Mouse (Mus musculus) stomach, embryonic 16.5 days (tissue): ENCODE measurements around the gene A730061H03Rik. TPM values are rescaled to one million over a fixed set of nuclear protein-coding genes. Genes with fewer than 3 reads are reported as not detected.
A peak's percentile ranks its signal among the peaks of the same experiment; 100 is the strongest.

Experiments used
- ATAC-seq: fragments of 200-750 bp; cut with Nextera tagmentation; 2 replicates; pipeline ENCODE4 v1.8.0; 2017; ENCODE audit warnings: moderate number of reproducible peaks, moderate TSS enrichment; ENCODE audit not compliant: insufficient read depth, low FRiP score
- H3K27ac ChIP-seq: fragments of 300-500 bp; sonication (generic); 2 replicates; pipeline ENCODE4 v1.5.1; 2014; ENCODE audit warnings: low read length
- H3K27me3 ChIP-seq: fragments of 300-500 bp; sonication (generic); 2 replicates; pipeline ENCODE4 v1.6.1; 2014; ENCODE audit warnings: low read length, control low read depth, mixed read lengths; ENCODE audit not compliant: control insufficient read depth, insufficient read depth
- H3K36me3 ChIP-seq: fragments of 300-500 bp; sonication (generic); 2 replicates; pipeline ENCODE4 v1.6.1; 2014; ENCODE audit warnings: low read length; ENCODE audit not compliant: control insufficient read depth, insufficient read depth
- H3K4me1 ChIP-seq: fragments of 300-500 bp; sonication (generic); 2 replicates; pipeline ENCODE4 v1.6.1; 2014; ENCODE audit warnings: low read length, control low read depth, mixed read lengths; ENCODE audit not compliant: control insufficient read depth, insufficient read depth
- H3K4me2 ChIP-seq: fragments of 300-500 bp; sonication (generic); 2 replicates; pipeline ENCODE4 v1.6.1; 2014; ENCODE audit warnings: low read depth, low read length, mixed read lengths
- H3K4me3 ChIP-seq: fragments of 300-500 bp; sonication (generic); replicated peaks from 2 replicates; pipeline ENCODE4 v1.5.1; 2014; ENCODE audit warnings: mild to moderate bottlenecking, low read length
- H3K9ac ChIP-seq: fragments of 300-500 bp; sonication (generic); 2 replicates; pipeline ENCODE4 v1.6.1; 2014; ENCODE audit warnings: low read length
- H3K9me3 ChIP-seq: fragments of 300-500 bp; sonication (generic); replicated peaks from 2 replicates; pipeline ENCODE4 v1.6.1; 2016; ENCODE audit warnings: low read length, control low read depth; ENCODE audit not compliant: control insufficient read depth
- WGBS: fragments of 180-500 bp; shearing (Covaris S2); extraction: QIAGEN DNeasy Blood & Tissue Kit; methylation state at CpG from one replicate; pipeline ENCODE4 v1.1.7; 2014; 5-methylcytosine and 5-hydroxymethylcytosine counted together
- polyA plus RNA-seq: library from polyadenylated mRNA; unstranded; fragments of >200 nt; fragmentation: Nextera tagmentation; extraction: Ambion mirVana; gene quantifications from 2 replicates; pipeline ENCODE4 v1.2.1, GENCODE M21; 2015

Gene A730061H03Rik
- polyA plus RNA-seq, 1 experiment from 2014 or later = 1.2 TPM

DNA sequence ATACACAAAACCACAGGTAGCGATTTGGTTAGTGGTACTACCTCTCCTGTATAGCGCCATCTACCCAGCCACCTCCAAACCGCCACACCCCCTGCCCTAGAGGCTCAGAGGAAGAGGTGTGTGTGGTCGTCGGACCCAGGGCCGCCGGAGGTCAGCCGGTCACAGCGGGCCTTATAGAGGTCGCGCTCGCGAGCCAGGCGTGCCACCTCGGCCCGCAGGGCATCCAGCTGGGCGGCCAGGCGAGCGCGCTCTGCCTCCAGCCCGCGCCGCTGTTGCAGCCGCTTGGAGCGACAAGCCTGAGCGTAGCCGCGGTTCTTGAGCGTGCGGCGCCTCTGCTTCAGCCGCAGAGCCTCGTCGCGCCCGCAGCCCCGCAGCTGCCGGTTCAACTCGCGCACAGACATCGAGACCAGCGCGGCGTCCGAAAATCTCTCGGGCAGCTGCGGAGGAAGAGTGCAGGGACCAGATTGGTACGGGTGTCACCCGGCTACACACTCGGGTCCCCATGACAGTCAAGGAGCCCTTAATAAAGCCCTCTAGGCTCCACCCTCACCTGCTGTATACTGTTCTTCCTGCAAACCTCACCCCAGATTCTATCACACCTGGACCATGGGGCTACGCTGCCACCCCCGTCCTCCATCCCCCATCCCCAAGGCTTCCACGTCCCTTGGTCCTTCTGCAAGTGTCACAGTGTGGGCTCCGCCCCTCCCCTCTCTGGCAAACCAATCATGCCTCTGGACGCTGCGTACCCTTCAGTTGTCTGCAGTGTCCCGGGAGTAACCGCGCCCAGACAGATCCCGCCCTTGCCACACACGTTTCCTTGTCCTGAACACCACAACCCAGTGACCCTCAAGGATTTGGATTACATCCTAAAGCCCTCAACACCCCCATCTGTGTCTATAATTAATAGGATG, 39.5 kb downstream of the A730061H03Rik start:
- WGBS = under 1% methylated on average over 61 of the region's 61 CpGs
- Histone ChIP-seq H3K4me1 (no peaks in the 10 kb centered on the region), H3K4me2 (peak overlapping the region; percentile 89), H3K9me3 (no peaks in the 10 kb centered on the region), H3K4me3 (peak overlapping the region; percentile 52), H3K27ac (no peak overlapping the region), H3K36me3 (no peaks in the 10 kb centered on the region), H3K9ac (peak overlapping the region; percentile 65), H3K27me3 (peaks cover 19% of the 10 kb centered on the region)
- peak; percentile 44 for ATAC-seq

DNA sequence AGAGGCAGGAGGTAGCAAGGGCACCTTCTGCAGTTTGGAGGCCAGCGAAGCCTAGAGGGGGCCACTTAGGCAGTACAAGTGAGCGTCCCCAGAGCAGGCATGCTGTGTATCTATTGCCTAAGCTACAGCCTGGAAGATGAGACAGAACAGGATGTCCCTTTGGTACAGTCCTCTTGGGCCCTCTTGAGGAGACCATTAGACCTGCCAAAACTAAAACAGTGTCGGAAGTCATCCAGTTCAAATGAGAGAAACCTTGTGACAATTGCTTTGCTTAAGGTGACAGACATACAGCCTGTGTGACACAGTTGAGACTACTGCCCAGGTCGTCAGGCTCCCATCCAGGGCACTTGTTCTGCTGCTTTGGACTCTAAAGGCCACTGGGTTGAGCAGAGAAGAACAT, 40.6 kb downstream of the A730061H03Rik start:
- Histone ChIP-seq H3K36me3 (no peaks in the 10 kb centered on the region), H3K9me3 (no peaks in the 10 kb centered on the region), H3K4me2 (no peak overlapping the region), H3K9ac (no peak overlapping the region), H3K4me3 (no peak overlapping the region), H3K4me1 (no peaks in the 10 kb centered on the region), H3K27me3 (peaks cover 19% of the 10 kb centered on the region), H3K27ac (no peak overlapping the region)
- 74% methylated on average over 4 of the region's 4 CpGs for WGBS
- ATAC-seq = no peak

DNA sequence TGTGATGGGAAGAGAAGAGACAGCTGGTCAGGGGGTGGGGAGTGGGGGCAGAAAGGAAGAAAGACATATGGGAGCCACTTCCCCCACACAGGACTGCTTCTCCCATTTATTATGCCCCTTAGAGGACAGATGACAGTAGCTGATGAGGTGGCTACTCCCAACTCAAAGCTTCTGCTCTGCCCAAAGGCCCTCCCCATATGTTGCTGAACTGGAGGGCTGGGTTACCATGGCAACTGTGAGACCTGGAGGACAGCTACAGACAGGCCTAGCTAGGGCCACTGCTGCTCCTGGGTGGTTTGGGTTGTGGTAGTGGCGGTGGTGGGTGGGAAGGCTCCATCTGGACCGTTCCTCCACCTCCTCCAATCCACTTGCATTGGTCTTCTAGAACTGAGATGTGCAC, 41.3 kb downstream of the A730061H03Rik start:
- peaks cover 19% of the 10 kb centered on the region for H3K27me3 ChIP-seq
- WGBS = 80% methylated on average over 2 of the region's 2 CpGs

DNA sequence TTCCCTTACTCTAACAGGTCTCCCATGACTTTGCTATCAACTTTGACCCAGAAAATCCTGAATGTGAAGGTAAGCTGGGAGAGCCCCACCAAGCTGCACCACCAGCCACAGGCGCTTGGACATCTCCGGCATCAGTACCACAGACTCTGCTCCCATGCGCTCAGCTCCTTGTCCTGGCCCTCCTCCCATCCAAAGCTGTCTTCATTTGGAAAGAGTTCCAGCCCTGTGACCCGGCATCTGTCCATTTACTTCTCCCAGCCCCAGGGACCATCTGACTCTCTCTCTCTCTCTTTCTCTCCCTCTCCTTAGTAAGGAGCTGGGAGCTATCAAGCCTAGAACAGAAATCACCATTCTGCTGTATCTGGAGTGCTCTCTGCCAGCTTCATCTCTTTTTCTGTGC, 44.4 kb downstream of the A730061H03Rik start:
- WGBS = 84% methylated on average over 4 of the region's 4 CpGs
- no peaks in the 10 kb centered on the region for H3K9me3 ChIP-seq

More for the DNA sequence above, 41.3 kb downstream of the A730061H03Rik start:
- H3K4me1 ChIP-seq = no peaks in the 10 kb centered on the region
- H3K36me3 ChIP-seq = no peaks in the 10 kb centered on the region
- no peak overlapping the region for H3K4me2 ChIP-seq
- H3K27ac ChIP-seq = no peak overlapping the region
- no peak for ATAC-seq
- H3K9ac ChIP-seq = no peak overlapping the region
- H3K9me3 ChIP-seq = no peaks in the 10 kb centered on the region
- no peak overlapping the region for H3K4me3 ChIP-seq

DNA sequence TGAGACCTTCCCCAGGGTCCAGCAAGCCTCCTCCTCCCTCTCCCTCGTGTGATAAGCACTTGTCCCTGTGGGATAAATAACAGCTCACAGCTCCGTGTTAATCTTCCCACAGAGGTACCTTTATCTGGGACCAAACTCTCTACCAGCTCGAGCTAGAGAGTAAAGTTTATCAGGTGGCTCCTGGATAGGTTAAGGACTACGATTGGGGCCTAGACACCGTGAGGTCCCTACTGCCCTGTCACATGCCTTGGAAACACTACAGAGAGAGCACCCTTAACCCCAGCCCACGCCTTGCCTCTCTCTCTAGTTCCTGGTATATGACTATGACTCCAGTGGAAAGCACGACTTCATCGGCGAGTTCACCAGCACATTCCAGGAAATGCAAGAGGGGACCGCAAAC, 46.3 kb downstream of the A730061H03Rik start:
- WGBS = 61% methylated on average over 10 of the region's 10 CpGs
- no peak for ATAC-seq
- Histone ChIP-seq H3K9ac (no peak overlapping the region), H3K4me3 (no peak overlapping the region), H3K9me3 (no peaks in the 10 kb centered on the region), H3K27me3 (peaks cover 10% of the 10 kb centered on the region), H3K36me3 (no peaks in the 10 kb centered on the region), H3K4me1 (peaks cover 5% of the 10 kb centered on the region; the same call in 1 of the 2 replicates), H3K27ac (no peak overlapping the region), H3K4me2 (no peak overlapping the region)

More for the DNA sequence above, 44.4 kb downstream of the A730061H03Rik start:
- Histone ChIP-seq H3K9ac (no peak overlapping the region), H3K4me2 (no peak overlapping the region), H3K4me3 (no peak overlapping the region), H3K36me3 (no peaks in the 10 kb centered on the region), H3K27me3 (peaks cover 14% of the 10 kb centered on the region), H3K4me1 (0 out of 2 replicates have a peak, but pooled peaks cover 2% of the 10 kb centered on the region), H3K27ac (no peak overlapping the region)
- ATAC-seq = no peak

DNA sequence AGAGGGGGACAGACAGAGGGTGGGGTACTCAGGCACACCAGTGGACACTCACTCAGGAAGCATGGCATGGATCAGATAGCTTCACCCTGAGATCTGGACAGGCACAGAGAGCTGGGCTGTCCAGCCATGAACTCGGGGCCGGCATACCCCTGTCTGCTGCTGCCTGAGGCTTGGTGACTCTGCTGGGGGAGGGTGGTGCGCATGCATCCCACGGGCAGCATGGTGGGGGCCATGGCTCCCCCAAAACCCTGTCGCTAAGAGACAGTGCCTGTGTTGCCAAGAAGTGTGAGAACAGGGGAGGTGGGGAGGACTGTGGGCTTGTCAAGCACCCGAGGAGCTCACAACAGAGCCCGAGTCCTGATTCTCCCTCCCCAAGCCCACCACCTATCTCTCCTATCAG, 49.2 kb downstream of the A730061H03Rik start:
- H3K4me1 ChIP-seq = peaks cover 5% of the 10 kb centered on the region; the same call in 1 of the 2 replicates
- peaks cover 10% of the 10 kb centered on the region for H3K27me3 ChIP-seq
- 52% methylated on average over 7 of the region's 7 CpGs for WGBS
- no peak overlapping the region for H3K4me2 ChIP-seq
- H3K27ac ChIP-seq = no peak overlapping the region
- no peak overlapping the region for H3K9ac ChIP-seq
- H3K4me3 ChIP-seq = no peak overlapping the region
- H3K9me3 ChIP-seq = no peaks in the 10 kb centered on the region
- no peak for ATAC-seq
- H3K36me3 ChIP-seq = no peaks in the 10 kb centered on the region

DNA sequence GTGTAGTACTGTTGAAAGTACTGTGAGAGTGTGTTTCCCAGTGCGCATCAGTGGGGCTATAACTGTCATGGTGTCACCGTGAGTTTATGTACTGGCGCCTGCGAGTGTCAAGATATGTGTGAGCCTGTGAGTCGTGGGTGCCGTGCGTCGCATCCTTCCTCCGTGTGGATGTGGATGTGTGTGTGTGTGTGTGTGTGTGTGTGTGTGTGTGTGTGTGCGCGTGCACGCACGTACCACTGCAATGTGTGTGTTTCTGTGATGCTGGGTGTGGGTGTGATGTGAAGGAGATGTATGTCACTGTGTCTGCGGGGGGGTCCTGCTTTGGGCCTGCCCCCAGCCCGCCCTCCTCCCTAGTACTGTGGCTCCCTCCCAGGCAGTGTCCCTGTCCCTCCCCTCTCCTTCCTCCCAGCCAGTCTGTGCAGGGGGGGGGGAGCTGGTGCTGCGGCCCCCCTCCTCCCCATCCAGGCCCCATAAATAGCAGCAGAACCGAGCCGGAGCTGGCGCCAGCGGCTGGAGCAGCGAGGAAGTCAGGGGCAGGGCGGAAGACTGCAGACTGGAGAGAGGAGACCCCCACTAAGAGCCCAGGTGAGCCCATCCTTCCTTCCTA, 50.0 kb downstream of the A730061H03Rik start, which contains the start of gene Cpne6:
Cpne6 (plus strand) TSS at position 321 of the 607 bp plus-strand sequence.
- Histone ChIP-seq H3K4me1 (peaks cover 5% of the 10 kb centered on the region; the same call in 1 of the 2 replicates), H3K9me3 (no peaks in the 10 kb centered on the region), H3K4me2 (no peak within 1 kb of the TSS), H3K27me3 (peaks cover 10% of the 10 kb centered on the region), H3K4me3 (no peak within 1 kb of the TSS), H3K27ac (no peak within 1 kb of the TSS), H3K9ac (no peak within 1 kb of the TSS), H3K36me3 (no peaks in the 10 kb centered on the region)
- 62% methylated on average over 22 of the region's 22 CpGs for WGBS
- ATAC-seq = no peak
